Mouse (Mus musculus) spleen, postnatal 0 days (tissue): Measurements from ENCODE around the gene Ccdc78. TPM values are rescaled to one million over a fixed set of nuclear protein-coding genes. Genes with fewer than 3 reads are reported as not detected.

Source experiments
- polyA plus RNA-seq: library from polyadenylated mRNA; unstranded; fragments of >200 nt; fragmentation: Nextera tagmentation; extraction: Ambion mirVana; gene quantifications from 2 replicates; pipeline ENCODE4 v1.2.1, GENCODE M21; 2015

The Ccdc78 gene
- 0.10 and 0.19 TPM in 2 replicates for polyA plus RNA-seq

DNA sequence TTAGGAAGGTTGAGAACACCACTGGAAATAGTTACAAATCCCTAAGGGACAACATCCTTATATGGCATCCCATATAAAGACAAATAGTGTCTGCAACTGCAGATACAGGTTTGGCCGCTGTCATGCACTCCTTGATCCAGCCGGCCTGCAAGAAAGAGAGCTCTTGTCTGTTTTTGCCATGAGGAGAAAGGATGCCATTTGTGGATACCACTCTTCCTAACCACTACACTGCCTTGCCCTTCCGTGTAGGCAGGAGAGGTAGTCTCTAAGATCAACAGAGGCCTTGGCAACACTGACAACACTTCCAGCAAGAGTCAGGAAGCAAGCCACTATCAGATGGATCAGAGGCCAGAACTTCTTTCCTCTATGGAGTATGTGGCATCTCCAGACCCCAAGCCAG lies at the start of gene Ccdc78:
TSS of gene Ccdc78 (plus strand) at position 301 of the 400 bp plus-strand sequence.

DNA sequence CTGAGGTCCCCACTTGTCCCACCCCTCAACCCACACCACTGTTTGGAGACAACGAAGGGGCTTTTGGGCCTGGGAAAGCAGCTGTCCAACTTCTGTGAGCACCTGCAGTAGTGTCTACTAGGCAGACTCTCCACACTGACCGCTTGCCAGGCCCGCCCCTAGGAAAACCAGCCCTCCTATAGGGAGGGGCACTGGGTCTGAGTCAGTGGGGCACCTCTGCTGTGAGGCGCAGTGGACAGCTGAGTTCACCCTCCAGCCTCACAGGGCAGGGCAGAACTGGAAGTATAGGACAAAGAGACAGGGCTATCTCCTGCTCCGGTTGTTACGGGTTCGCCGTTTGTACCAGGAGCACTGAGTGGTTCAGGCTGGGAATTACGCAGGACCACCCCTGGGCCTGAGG lies 32.1 kb upstream of the Ccdc78 start, which contains the start of gene Msln:
TSS of gene Msln (minus strand) at position 138 of the 400 bp plus-strand sequence.

DNA sequence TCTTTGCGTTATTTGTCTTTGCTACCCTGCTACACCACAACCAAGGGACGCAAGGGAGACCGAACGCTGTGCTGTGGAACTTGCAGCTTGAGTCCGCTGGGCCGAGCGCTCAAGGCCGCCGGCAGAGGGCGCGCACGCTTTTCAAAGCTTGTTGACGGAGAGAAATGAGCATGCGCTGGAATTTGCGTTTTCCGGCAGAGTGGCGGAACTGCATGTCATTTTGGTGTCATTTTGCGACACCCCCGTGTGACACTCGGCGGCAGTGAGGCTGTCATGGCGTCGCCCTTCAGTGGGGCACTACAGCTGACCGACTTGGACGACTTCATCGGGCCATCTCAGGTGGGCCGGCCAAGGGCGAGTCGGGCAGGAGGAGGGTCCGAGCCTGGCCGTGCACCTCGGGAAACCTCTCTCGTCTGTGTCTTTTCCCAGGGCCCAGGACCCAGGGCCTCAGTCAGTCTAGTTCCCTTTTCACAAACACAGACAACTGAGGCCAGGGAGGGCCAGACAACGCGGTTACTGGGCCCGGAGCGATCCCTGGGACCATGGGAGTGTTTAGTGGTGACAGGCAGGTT lies 12.7 kb upstream of the Ccdc78 start, which contains the start of gene Narfl:
TSS of gene Narfl (plus strand) at position 228 of the 572 bp plus-strand sequence.

DNA sequence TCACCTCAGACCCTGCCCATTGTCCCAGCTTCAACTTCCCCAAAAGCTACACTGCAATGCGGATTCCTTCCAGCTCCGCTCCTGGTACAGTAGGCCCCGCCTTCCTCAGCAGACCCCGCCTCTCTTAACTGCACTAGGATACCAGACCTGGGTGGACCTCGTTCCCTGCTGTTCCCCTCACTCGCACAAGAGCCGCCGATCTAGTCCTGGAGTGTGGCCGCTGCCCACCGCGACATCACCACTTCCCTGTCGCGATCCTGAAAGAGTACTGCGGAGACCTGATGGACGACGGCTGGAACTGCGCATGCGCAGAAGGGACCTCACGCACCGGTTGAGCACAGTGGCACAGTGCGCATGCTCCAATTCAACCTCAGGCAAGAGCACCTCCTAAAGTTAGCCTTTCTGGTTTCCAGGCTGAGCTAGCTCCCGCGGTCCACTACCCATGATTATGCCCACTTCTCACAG lies 1.1 kb upstream of the Ccdc78 start, which contains the start of gene Haghl:
TSS of gene Haghl (minus strand) at position 393 of the 465 bp plus-strand sequence.

DNA sequence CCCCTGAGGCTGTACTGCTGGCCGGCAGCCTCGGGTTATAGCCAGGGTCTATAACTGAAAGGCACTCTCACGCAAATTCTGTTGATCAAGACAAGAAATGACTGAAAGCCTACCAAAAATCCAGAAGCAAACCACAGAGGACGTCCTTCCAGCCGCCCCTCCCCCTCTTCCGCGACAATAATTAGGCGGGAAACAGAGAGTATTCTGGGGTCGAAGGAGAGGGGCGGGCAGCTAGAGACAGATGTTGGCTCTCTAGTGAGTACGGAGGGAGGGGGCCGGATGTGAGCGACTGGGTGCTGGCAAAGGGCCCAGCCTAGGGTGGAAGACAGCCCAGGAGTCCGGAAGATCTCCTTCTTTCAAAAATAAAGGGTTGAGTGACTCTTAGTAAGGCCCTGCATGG lies 6.2 kb downstream of the Ccdc78 start, which contains the start of gene Fam173a:
TSS of gene Fam173a (minus strand) at position 287 of the 400 bp plus-strand sequence.

DNA sequence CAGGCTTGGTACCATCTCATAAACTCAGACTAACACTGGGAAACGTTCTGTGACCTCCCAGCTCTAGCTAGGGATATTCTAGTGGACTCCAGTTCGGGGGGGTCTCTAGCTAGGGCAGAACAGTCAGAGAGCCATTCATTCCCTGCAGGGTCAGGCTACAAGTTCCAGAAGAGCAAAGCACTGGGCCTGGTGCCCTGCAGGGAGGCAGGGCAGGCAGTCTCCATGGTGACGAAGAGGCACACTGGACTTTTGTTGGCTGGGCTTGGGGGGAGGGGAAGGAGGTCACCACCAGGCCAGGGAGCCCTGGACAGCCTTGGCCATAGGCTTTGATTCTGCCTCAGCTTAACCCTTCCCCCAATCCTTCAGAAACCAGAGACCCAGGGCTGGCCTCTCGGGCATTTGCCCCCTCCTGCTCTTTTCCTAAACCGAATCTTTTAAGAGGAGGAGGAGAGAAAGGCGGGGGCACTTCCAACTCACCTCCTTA lies 9.3 kb downstream of the Ccdc78 start, which contains the start of gene AC134908.4:
TSS of gene AC134908.4 (minus strand) at position 51 of the 484 bp plus-strand sequence.

DNA sequence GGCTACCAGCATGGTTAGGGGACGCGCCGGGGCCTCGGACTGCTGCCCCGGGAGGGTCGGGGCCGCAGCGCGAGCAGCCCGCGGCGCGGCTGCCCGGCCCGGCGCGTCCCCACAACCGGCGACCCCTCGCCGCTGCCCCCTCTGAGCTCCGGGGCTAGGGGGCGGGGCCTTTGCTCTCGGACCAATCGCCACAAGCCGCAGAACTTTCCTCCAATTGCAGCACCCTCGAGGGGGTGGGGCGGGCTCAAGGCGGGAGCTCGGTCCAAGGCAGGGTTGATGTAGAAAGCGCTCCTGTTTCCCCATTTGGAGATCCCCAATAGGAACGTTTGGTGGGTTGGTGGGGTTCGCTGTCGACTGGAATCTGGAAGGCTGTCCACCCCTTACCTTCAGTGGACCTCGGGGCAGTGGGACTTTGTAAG lies 10.6 kb downstream of the Ccdc78 start, which contains the start of gene Metrn:
TSS of gene Metrn (minus strand) at position 186 of the 419 bp plus-strand sequence.

DNA sequence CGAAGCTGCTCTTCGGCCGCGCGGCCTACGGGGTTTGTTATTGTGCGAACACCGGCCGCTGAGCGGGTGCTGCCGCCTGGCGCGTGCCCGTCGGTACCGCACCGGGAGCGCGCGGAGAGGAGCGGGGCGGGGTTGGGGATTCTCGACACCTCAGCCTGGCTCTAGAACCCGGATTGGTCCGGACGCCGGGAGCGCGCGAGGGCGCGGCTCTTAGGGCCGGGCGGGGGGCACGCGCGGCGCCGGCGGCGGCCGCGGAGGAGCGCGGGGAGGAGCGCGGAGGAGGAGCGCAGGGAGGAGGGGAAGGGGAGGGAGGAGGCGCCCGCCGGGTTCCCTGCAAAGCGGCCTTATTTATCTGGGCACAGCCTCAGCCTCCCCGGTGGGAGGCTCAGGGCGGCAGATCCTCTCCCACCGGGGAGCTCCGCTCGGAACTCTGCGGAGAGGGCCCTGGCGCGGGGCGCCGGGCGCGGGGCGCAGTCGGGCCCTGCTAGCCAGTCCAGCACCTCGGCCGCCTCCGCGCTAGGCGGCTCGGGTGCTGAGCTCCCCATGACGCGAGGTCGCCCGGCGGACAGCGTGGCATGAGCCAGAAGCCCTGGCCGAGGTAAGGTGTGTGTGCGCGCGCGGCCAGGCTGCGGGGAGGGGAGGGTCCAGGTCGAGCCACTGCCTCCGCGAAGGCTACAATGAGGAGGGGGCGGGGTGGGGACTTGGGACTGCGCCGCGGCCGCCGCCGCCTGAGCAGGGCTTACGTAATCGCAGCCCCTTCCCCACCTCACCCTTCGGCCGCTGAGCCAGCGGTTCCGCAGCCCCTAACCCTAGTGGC lies 22.6 kb downstream of the Ccdc78 start, which contains the start of gene Fbxl16:
TSS of gene Fbxl16 (plus strand) at position 297 of the 817 bp plus-strand sequence.

DNA sequence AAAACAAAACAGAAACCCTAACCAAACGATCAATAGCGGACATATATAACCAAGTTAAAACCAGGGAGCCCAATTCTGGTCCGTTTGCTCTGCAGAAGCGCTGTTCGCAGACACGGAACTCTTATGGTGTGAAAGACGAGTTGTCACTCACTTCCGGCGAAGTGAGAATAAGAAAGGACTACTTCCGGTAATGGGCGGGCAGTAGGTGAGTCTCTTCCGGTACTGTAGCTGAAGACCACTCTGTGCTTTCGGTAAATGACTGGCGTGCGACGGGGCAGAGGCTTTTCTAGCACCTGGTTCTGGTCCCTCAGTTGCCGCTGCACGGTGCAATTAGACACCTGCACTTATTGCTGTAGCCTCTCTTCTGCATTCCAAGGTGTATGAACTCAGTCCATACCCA lies 37.1 kb downstream of the Ccdc78 start, which contains the start of gene Wdr24:
TSS of gene Wdr24 (plus strand) at position 176 of the 400 bp plus-strand sequence.

DNA sequence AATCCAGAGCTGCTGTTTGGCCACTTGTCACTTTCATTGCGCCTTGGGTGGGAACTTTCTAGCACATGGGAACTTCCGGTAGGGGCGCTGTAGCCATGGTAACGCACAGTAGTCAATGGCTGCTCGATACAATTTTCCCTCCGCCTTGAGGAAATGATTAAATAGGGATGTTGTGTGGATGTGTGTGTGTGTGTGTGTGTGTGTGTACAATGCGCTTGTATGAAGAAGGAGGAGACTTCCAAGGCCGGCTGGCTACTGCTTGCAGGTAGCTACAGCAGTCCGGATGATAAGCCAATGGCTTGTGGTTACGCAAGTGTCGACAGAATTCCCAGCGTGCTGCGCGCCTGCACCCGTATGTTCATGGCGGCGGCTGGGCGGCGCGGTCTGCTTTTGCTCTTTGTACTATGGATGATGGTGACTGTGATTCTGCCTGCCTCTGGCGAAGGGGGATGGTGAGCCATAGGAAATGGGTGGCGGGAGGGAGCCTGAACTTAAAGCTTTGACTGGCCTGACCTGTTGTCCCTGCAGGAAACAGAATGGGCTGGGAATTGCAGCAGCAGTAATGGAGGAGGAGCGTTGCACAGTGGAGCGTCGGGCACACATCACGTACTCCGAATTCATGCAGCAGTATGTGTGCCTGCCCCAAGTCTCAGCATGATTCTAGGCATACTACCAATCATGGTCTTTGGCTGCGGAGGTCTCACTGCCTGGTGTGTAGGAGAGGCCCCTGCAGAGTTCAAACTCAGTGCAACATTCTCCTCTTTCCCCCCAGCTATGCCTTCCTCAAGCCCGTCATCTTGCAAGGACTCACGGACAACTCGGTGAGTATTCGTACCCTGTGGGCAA lies 42.6 kb downstream of the Ccdc78 start, which contains the start of gene Jmjd8:
TSS of gene Jmjd8 (plus strand) at position 156 of the 846 bp plus-strand sequence.

DNA sequence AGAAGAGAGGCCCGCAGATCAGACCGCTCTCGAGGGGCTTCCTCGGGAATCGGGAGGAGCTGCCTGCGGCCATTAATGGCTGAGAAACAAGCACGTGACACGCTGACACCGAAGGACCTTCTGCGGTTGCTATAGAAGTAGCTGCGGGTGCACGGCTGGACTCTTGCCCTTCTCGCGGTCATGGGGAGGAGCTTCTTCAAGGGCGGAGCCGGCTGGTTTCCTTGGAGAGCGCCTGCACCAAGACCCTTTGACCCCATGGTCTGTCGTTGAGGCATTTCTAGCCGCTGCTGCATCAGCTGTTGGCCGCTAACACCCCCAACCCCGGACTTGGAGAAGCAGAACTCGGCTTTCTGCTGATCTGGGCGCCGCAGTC lies 46.9 kb downstream of the Ccdc78 start, which contains the start of gene Stub1:
TSS of gene Stub1 (minus strand) at position 114 of the 373 bp plus-strand sequence.

DNA sequence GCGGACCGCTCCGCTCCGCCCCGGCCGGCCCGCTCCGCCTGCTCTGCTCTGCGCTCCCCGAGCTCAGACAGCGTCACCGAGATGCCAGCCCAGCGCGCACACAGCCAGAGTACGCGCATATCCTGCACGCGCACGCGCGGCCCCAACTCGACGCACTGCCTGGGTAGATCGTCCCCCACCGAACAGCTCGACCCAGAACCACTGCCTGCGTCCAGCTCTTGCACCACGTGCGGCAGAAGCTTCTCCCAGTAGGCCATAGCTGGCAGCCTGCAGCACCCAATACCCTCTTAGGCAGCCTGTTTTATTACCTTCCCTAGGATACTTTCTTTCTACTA lies 50.7 kb downstream of the Ccdc78 start, which contains the start of gene Rhbdl1:
TSS of gene Rhbdl1 (minus strand) at position 220 of the 335 bp plus-strand sequence.

Other genes starting within 250 kb of the Ccdc78 start
- 0.17 and 0.22 TPM in 2 replicates for gene Sox8, start 215.9 kb upstream of the Ccdc78 start, polyA plus RNA-seq
- gene Lmf1, start 207.5 kb upstream of the Ccdc78 start, polyA plus RNA-seq: 6.1 and 7.9 TPM in 2 replicates
- gene Gng13, start 69.4 kb upstream of the Ccdc78 start, polyA plus RNA-seq: 0.97 and 2.3 TPM in 2 replicates
- 23.3 and 29.4 TPM in 2 replicates for gene Chtf18, start 59.2 kb upstream of the Ccdc78 start, polyA plus RNA-seq
- gene Rpusd1, start 58.9 kb upstream of the Ccdc78 start, polyA plus RNA-seq: 9.7 and 10.3 TPM in 2 replicates
- not detected in 2 replicates for gene Mslnl, start 50.5 kb upstream of the Ccdc78 start, polyA plus RNA-seq
- gene Msln, start 32.2 kb upstream of the Ccdc78 start, polyA plus RNA-seq: 66.0 and 71.7 TPM in 2 replicates
- gene Narfl, start 12.8 kb upstream of the Ccdc78 start, polyA plus RNA-seq: 17.6 and 18.6 TPM in 2 replicates
- 24.5 and 25.5 TPM in 2 replicates for gene Haghl, start 907 bp upstream of the Ccdc78 start, polyA plus RNA-seq
- 64.4 and 68.0 TPM in 2 replicates for gene Fam173a, start 6.3 kb downstream of the Ccdc78 start, polyA plus RNA-seq
- gene AC134908.4, start 9.1 kb downstream of the Ccdc78 start, polyA plus RNA-seq: not detected in 2 replicates
- gene Metrn, start 10.6 kb downstream of the Ccdc78 start, polyA plus RNA-seq: 42.7 and 43.8 TPM in 2 replicates
- gene Fbxl16, start 22.5 kb downstream of the Ccdc78 start, polyA plus RNA-seq: 0.38 and 0.73 TPM in 2 replicates
- gene Wdr24, start 37.0 kb downstream of the Ccdc78 start, polyA plus RNA-seq: 9.9 and 11.4 TPM in 2 replicates
- 12.0 and 13.3 TPM in 2 replicates for gene Jmjd8, start 42.3 kb downstream of the Ccdc78 start, polyA plus RNA-seq
- 123 and 132 TPM in 2 replicates for gene Stub1, start 46.8 kb downstream of the Ccdc78 start, polyA plus RNA-seq
- gene Rhbdl1, start 50.7 kb downstream of the Ccdc78 start, polyA plus RNA-seq: 1.4 and 1.9 TPM in 2 replicates
- gene Gm20683, start 55.2 kb downstream of the Ccdc78 start, polyA plus RNA-seq: 1.0 and 1.1 TPM in 2 replicates
- gene Rhot2, start 58.3 kb downstream of the Ccdc78 start, polyA plus RNA-seq: 12.9 and 13.5 TPM in 2 replicates
- gene Wdr90, start 74.9 kb downstream of the Ccdc78 start, polyA plus RNA-seq: 10.9 and 12.9 TPM in 2 replicates
- 38.2 and 38.4 TPM in 2 replicates for gene Mcrip2, start 82.2 kb downstream of the Ccdc78 start, polyA plus RNA-seq
- 34.2 and 34.8 TPM in 2 replicates for gene Mettl26, start 88.5 kb downstream of the Ccdc78 start, polyA plus RNA-seq
- 0.30 and 0.38 TPM in 2 replicates for gene Wfikkn1, start 94.3 kb downstream of the Ccdc78 start, polyA plus RNA-seq
- 7.1 and 9.0 TPM in 2 replicates for gene Rab40c, start 133.1 kb downstream of the Ccdc78 start, polyA plus RNA-seq
- gene Pigq, start 158.4 kb downstream of the Ccdc78 start, polyA plus RNA-seq: 119 and 130 TPM in 2 replicates
- gene Nhlrc4, start 158.4 kb downstream of the Ccdc78 start, polyA plus RNA-seq: 7.8 and 8.1 TPM in 2 replicates
- gene A930017K11Rik, start 166.0 kb downstream of the Ccdc78 start, polyA plus RNA-seq: 0.07 and 0.11 TPM in 2 replicates
- 15.0 and 15.2 TPM in 2 replicates for gene Capn15, start 199.2 kb downstream of the Ccdc78 start, polyA plus RNA-seq